Mouse (Mus musculus): Measurements from ENCODE around the gene Ptprn. TPM values are rescaled to one million over a fixed set of nuclear protein-coding genes. Genes with fewer than 3 reads are reported as not detected.

Gene Ptprn
- polyA plus RNA-seq, 1 experiment from 2014 or later, result 40.6 TPM

DNA sequence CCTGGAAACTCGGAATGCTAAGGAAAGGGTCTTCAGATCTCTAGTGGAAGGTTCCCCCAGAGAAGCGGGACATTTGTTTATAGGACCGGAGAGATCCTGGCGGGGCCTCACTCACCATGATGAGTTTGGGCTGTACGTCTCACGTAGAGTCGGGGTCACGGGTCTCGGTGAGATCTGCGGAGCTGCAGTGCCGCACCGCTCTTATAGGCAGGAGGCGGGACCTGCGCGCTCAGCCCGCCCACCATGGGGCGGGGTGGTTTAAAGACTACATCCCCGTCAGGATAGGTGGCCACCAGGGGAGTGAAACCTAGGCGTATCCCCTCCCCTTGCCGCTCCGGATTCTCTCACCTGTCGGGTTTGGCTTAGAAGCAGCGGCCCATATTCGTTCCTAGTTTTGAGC is 45.2 kb downstream of the Ptprn start:
- peaks cover 8% of the 10 kb centered on the region for H3K36me3 ChIP-seq (ENCODE audit: control insufficient read depth, insufficient read depth, low read length)
- H3K27me3 ChIP-seq (replicated peaks; ENCODE audit: control insufficient read depth, insufficient read depth, low read length), result peaks cover 16% of the 10 kb centered on the region
- H3K9me3 ChIP-seq (ENCODE audit: control insufficient read depth, low read length), result no peaks in the 10 kb centered on the region
- H3K4me1 ChIP-seq (ENCODE audit: control insufficient read depth, insufficient read depth, low read depth, low read length), result peaks cover 9% of the 10 kb centered on the region
- H3K4me2 ChIP-seq (ENCODE audit: low read length), result peak overlapping the region; percentile 89
- H3K4me3 ChIP-seq (ENCODE audit: low read length), result peak overlapping the region; percentile 56
- under 1% methylated on average over 22 of the region's 24 CpGs for WGBS
- ATAC-seq, result peak; percentile 90
- H3K9ac ChIP-seq (ENCODE audit: low read depth, low read length), result peak overlapping the region; percentile 66
- no peak overlapping the region; the same call in 1 of the 2 replicates for H3K27ac ChIP-seq (ENCODE audit: low read depth, low read length)

DNA sequence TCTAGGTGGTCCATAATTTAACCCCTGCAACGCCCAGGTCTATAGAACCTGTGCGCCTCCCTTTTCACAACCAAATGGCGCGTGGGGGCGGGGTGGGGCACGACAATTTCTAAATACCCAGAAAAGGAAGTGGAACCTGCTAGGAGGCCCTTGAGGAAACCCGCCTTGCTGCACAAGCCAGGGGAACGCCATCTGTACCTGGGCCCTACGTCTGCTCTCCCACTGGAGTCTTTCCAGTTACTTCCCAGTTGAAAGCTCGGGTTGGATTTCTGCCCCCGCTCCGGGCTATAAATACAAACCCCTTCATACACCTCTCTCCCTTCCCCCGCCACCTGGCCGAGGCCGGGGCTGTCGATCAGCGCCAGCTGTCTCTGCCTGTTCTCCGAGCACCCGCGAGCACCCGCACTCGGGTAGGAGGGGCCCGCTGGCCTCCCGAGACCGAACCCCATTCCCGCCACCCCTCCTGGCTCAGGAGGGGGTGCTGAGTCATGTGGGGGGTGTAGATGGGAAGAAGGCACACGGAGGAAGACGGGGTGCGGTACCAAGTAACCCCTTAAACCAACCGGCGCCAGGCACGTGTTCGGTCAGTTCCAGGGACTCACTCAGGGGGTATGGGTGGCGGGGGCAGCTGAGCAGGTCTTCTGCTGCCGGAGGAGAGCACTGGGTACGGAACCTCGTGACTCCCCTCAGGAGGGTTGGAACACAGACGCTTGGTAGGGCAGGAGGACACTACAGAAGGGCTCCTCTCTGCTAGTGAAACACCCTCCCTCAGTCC is 45.9 kb downstream of the Ptprn start:
- peak overlapping the region; percentile 66 for H3K9ac ChIP-seq (ENCODE audit: low read depth, low read length)
- no peaks in the 10 kb centered on the region for H3K9me3 ChIP-seq (ENCODE audit: control insufficient read depth, low read length)
- ATAC-seq, result peak; percentile 48
- no peak overlapping the region for H3K27ac ChIP-seq (ENCODE audit: low read depth, low read length)
- H3K27me3 ChIP-seq (replicated peaks; ENCODE audit: control insufficient read depth, insufficient read depth, low read length), result peaks cover 16% of the 10 kb centered on the region
- peaks cover 13% of the 10 kb centered on the region for H3K36me3 ChIP-seq (ENCODE audit: control insufficient read depth, insufficient read depth, low read length)
- H3K4me1 ChIP-seq (ENCODE audit: control insufficient read depth, insufficient read depth, low read depth, low read length), result peaks cover 9% of the 10 kb centered on the region
- H3K4me3 ChIP-seq (ENCODE audit: low read length), result peak overlapping the region; percentile 56
- WGBS, result 4% methylated on average over 36 of the region's 38 CpGs
- H3K4me2 ChIP-seq (ENCODE audit: low read length), result peak overlapping the region; percentile 89

DNA sequence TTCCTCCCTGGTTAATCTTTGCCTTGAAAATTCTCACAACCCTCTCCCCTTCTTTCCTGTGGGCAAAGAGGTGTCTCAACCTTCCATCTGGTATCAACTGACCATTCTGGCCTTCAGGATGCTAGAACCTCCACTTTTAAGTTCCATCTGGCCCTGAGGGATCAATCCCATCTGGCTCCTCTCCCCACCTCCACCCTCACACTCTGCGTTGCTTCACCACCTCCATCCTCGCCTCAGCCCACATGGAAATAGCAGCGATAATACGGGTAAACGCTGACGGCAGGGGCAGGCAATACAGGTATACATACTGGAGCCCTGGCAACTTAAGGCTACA is 46.4 kb downstream of the Ptprn start:
- no peak for ATAC-seq
- H3K4me1 ChIP-seq (ENCODE audit: control insufficient read depth, insufficient read depth, low read depth, low read length), result peaks cover 10% of the 10 kb centered on the region
- peaks cover 19% of the 10 kb centered on the region for H3K36me3 ChIP-seq (ENCODE audit: control insufficient read depth, insufficient read depth, low read length)
- H3K9ac ChIP-seq (ENCODE audit: low read depth, low read length), result no peak overlapping the region; the same call in 1 of the 2 replicates
- no peaks in the 10 kb centered on the region for H3K9me3 ChIP-seq (ENCODE audit: control insufficient read depth, low read length)
- no peak overlapping the region for H3K27ac ChIP-seq (ENCODE audit: low read depth, low read length)
- H3K4me2 ChIP-seq (ENCODE audit: low read length), result peak overlapping the region; percentile 89
- WGBS, result 6% methylated on average over 6 of the region's 6 CpGs
- H3K4me3 ChIP-seq (ENCODE audit: low read length), result peak overlapping the region; percentile 56
- H3K27me3 ChIP-seq (replicated peaks; ENCODE audit: control insufficient read depth, insufficient read depth, low read length), result peaks cover 16% of the 10 kb centered on the region

DNA sequence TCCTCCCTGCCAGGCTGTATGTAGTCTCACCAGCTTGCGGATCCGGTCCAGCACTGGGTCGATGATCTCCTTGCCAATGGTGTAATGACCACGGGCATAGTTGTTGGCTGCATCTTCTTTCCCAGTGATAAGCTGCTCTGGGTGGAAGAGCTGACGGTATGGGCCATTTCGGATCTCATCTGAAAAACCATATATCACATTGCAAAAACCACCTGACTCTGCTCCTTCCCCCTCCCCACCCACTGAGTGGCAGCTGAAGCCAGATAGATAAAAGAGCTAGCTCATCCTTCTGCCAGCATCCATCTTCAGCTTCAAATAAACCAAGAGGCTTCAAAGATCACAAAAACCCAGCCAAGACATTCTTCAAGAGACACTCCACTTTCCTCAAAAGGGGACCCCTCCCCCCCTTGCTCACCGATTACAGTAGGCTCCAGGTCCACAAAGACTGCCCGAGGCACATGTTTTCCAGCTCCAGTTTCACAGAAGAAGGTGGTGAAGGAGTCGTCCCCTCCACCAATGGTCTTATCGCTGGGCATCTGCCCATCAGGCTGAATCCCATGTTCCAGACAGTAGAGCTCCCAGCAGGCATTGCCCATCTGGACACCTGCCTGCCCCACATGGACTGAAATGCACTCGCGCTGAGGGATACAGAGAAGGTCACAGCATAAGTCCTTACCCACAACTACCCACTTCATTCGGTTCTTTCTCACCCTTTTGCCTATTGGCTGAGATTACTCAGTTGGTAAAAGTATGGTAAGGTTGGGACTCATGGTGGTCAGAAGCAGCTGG is 47.3 kb downstream of the Ptprn start:
- peaks cover 16% of the 10 kb centered on the region for H3K27me3 ChIP-seq (replicated peaks; ENCODE audit: control insufficient read depth, insufficient read depth, low read length)
- ATAC-seq, result no peak
- peaks cover 17% of the 10 kb centered on the region for H3K4me1 ChIP-seq (ENCODE audit: control insufficient read depth, insufficient read depth, low read depth, low read length)
- 81% methylated on average over 13 of the region's 13 CpGs for WGBS
- no peak overlapping the region for H3K9ac ChIP-seq (ENCODE audit: low read depth, low read length)
- no peak overlapping the region for H3K4me3 ChIP-seq (ENCODE audit: low read length)
- no peaks in the 10 kb centered on the region for H3K9me3 ChIP-seq (ENCODE audit: control insufficient read depth, low read length)
- no peak overlapping the region; the same call in 1 of the 2 replicates for H3K4me2 ChIP-seq (ENCODE audit: low read length)
- no peak overlapping the region for H3K27ac ChIP-seq (ENCODE audit: low read depth, low read length)
- H3K36me3 ChIP-seq (ENCODE audit: control insufficient read depth, insufficient read depth, low read length), result peaks cover 21% of the 10 kb centered on the region

DNA sequence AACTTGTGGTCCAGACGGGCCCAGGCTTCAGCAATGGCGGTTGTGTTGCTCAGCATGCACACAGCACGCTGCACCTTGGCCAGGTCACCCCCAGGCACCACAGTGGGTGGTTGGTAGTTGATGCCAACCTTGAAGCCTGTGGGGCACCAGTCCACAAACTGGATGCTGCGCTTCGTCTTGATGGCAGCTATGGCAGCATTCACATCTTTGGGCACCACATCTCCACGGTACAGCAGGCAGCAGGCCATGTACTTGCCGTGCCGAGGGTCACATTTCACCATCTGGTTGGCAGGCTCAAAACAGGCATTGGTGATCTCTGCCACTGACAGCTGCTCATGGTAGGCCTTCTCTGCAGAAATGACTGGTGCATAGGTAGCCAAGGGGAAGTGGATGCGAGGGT is 48.5 kb downstream of the Ptprn start:
- no peak overlapping the region for H3K9ac ChIP-seq (ENCODE audit: low read depth, low read length)
- H3K36me3 ChIP-seq (ENCODE audit: control insufficient read depth, insufficient read depth, low read length), result peaks cover 21% of the 10 kb centered on the region
- H3K4me2 ChIP-seq (ENCODE audit: low read length), result no peak overlapping the region
- H3K27me3 ChIP-seq (replicated peaks; ENCODE audit: control insufficient read depth, insufficient read depth, low read length), result peaks cover 13% of the 10 kb centered on the region
- no peak for ATAC-seq
- H3K9me3 ChIP-seq (ENCODE audit: control insufficient read depth, low read length), result no peaks in the 10 kb centered on the region
- H3K4me1 ChIP-seq (ENCODE audit: control insufficient read depth, insufficient read depth, low read depth, low read length), result peaks cover 25% of the 10 kb centered on the region
- H3K4me3 ChIP-seq (ENCODE audit: low read length), result no peak overlapping the region
- no peak overlapping the region for H3K27ac ChIP-seq (ENCODE audit: low read depth, low read length)
- 92% methylated on average over 9 of the region's 9 CpGs for WGBS

DNA sequence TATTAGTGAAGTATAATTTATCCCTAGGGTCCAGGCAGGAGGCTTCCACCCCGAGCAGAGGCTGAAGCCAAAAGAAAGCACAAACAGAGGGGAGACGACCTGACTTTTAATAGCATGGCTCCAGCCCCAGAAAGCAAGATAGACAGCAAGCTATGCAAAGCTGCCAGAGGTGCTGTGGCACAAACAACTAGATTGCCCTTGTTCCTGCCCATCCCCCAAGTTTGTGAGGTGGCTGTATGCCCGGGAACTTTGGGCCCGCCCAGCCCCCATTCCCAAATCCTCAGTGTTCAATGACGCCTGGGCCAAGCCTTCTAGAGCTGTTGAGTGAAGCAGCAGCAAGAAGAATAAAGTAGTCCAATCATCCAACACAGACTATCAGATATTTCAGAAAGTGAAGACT is 49.4 kb downstream of the Ptprn start:
- no peak overlapping the region for H3K27ac ChIP-seq (ENCODE audit: low read depth, low read length)
- peaks cover 30% of the 10 kb centered on the region for H3K4me1 ChIP-seq (ENCODE audit: control insufficient read depth, insufficient read depth, low read depth, low read length)
- 68% methylated on average over 5 of the region's 5 CpGs for WGBS
- H3K36me3 ChIP-seq (ENCODE audit: control insufficient read depth, insufficient read depth, low read length), result peaks cover 21% of the 10 kb centered on the region
- H3K4me2 ChIP-seq (ENCODE audit: low read length), result no peak overlapping the region
- H3K27me3 ChIP-seq (replicated peaks; ENCODE audit: control insufficient read depth, insufficient read depth, low read length), result peaks cover 7% of the 10 kb centered on the region
- no peak overlapping the region for H3K4me3 ChIP-seq (ENCODE audit: low read length)
- ATAC-seq, result no peak
- H3K9me3 ChIP-seq (ENCODE audit: control insufficient read depth, low read length), result no peaks in the 10 kb centered on the region
- H3K9ac ChIP-seq (ENCODE audit: low read depth, low read length), result no peak overlapping the region

DNA sequence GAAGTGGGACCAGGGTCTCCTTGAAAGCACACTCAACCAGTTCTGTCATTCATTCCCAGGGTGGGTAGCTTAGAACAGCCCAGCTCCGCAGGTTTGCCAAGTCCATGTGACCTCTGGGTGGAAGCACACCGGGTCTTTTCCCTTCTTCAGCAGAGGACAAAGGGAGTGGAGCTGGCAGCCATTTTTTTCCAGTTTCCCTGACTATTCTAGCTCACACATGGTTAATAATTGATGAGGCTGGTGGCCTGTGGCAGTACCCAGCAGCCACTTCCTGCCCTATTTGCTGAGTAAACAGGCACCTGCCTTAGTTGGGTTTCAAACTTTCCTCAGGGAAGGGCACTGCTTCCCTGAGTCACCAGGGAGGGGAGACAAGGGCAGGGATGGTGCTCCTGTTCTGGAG is 49.9 kb downstream of the Ptprn start:
- Histone ChIP-seq H3K27me3 (replicated peaks; ENCODE audit: control insufficient read depth, insufficient read depth, low read length) (peaks cover 7% of the 10 kb centered on the region), H3K36me3 (ENCODE audit: control insufficient read depth, insufficient read depth, low read length) (peaks cover 21% of the 10 kb centered on the region), H3K27ac (ENCODE audit: low read depth, low read length) (no peak overlapping the region; the same call in 1 of the 2 replicates), H3K4me3 (ENCODE audit: low read length) (no peak overlapping the region), H3K4me1 (ENCODE audit: control insufficient read depth, insufficient read depth, low read depth, low read length) (peaks cover 33% of the 10 kb centered on the region), H3K9me3 (ENCODE audit: control insufficient read depth, low read length) (no peaks in the 10 kb centered on the region), H3K9ac (ENCODE audit: low read depth, low read length) (no peak overlapping the region), H3K4me2 (ENCODE audit: low read length) (no peak overlapping the region)
- WGBS, result 73% methylated on average over 2 of the region's 2 CpGs
- ATAC-seq, result no peak

DNA sequence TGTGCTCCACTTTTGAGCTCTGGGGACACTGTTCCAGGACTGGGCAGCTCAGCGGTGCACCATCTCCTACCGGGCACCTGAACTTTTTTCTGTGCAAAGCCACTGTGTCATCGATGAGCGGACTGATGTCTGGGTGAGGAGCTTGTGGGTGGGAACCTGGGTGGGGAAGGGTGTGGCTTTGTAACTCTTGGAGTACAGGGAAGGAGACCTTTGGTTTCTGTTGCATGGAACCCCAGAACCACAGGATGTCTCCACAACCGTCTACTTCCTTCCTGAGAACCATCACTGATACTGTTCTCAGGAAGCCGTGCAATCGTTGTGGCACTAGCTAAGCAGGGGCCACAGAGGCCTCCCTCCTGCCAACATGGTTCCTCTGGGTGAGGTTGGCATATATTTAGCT is 51.2 kb downstream of the Ptprn start:
- Histone ChIP-seq H3K4me3 (ENCODE audit: low read length) (no peak overlapping the region), H3K4me1 (ENCODE audit: control insufficient read depth, insufficient read depth, low read depth, low read length) (peaks cover 32% of the 10 kb centered on the region), H3K36me3 (ENCODE audit: control insufficient read depth, insufficient read depth, low read length) (peaks cover 21% of the 10 kb centered on the region), H3K27me3 (replicated peaks; ENCODE audit: control insufficient read depth, insufficient read depth, low read length) (peaks cover 7% of the 10 kb centered on the region), H3K27ac (ENCODE audit: low read depth, low read length) (no peak overlapping the region), H3K9me3 (ENCODE audit: control insufficient read depth, low read length) (no peaks in the 10 kb centered on the region), H3K9ac (ENCODE audit: low read depth, low read length) (no peak overlapping the region), H3K4me2 (ENCODE audit: low read length) (no peak overlapping the region)
- 92% methylated on average over 7 of the region's 7 CpGs for WGBS
- no peak for ATAC-seq

DNA sequence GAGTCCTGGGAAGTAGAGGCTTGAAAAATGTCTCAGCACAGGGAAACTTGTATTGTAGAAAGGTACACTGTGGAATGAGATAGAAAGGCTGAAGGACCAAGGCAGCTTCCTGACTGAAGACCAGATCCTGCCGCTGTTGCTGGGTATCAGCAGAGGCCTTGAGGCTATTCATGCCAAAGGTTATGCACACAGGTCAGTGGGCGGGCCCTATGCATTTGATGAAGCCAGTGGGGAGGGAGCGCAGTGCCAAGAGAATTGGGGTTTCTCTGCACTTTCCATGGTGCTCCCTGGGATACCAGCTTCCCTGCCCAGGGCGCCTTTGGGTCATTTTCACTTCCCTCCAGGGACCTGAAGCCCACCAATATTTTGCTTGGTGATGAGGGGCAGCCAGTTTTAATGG is 51.8 kb downstream of the Ptprn start:
- Histone ChIP-seq H3K9ac (ENCODE audit: low read depth, low read length) (no peak overlapping the region), H3K36me3 (ENCODE audit: control insufficient read depth, insufficient read depth, low read length) (peaks cover 21% of the 10 kb centered on the region), H3K4me3 (ENCODE audit: low read length) (no peak overlapping the region), H3K4me1 (ENCODE audit: control insufficient read depth, insufficient read depth, low read depth, low read length) (peaks cover 31% of the 10 kb centered on the region), H3K4me2 (ENCODE audit: low read length) (no peak overlapping the region), H3K27ac (ENCODE audit: low read depth, low read length) (no peak overlapping the region), H3K9me3 (ENCODE audit: control insufficient read depth, low read length) (no peaks in the 10 kb centered on the region), H3K27me3 (replicated peaks; ENCODE audit: control insufficient read depth, insufficient read depth, low read length) (peaks cover 7% of the 10 kb centered on the region)
- WGBS, result 88% methylated on average over 4 of the region's 4 CpGs
- no peak for ATAC-seq

Data from hindbrain, embryonic 16.5 days (tissue).